Mouse (Mus musculus): ENCODE results near the gene Rer1.

Gene Rer1

DNA sequence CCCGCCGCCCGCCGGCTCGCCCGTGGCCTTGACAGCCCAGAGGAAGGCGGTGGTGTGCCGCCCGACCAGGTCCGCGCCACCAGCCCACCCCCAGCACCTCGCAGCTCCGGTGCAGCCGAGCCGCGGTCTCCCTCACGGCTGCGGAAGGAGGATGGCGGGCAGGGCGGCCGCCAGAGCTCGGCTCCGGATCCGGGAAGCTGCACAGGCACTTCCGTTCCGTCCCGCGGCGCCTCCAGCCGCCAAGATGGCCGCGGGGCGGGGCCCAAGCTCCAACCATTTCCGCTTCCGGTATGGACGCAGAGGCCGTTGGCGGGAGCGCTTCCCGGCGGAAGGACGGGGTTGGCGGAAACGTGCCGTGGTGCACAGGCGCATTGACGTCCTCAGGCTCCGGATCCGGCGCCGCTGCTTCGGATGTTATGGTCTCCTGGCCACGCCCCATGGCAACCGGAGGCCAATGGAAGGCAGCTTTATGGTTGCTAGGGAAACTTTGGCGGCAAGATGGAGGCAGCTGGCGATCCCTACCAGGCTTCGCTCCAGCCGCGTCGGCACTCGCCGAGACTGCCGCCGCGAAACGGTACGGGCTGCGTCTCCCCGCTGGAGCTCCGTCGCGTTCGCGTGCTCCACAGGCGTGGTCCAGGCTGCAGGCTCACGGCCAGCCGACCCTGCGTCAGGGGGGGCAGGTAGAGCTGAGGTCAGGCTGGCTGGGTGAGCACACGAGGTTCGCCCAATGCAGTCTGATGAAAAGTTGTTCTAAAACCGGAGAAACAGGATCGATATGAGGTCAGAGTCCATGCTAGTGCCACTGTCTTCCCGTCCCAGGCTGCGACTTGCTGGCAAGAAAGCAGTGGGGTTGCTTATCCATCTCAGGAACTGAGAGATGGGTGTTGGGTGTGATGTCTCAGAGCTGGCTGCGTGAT lies at the start of gene Rer1, which contains the start of gene Morn1:
Rer1 (minus strand) TSS at position 275 of the 917 bp plus-strand sequence.
Morn1 (plus strand) TSS at position 470 of the 917 bp plus-strand sequence.
- DNase-seq = peak; percentile 100

DNA sequence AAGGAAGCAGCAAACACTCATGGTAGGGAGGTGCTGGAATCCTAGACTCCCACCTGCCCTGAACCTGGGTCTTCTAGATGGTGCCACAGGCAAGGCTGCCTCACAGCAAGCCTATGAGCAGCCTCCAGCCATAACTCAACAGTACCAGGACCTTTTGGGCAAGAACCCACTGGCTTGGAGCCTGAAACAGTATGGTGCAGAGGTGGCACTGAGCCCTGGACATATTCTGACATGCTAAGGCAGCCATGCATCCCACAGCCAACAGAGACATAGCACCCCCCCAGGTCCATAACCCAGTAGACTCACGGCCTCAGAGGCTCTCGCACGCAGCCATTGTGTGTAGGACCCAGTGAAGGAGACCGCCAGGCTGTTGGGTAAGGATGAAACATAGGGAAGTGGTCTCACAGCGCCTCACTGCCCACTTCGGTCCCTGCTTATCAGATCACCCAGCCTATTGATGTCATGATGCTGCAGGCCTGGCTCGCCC lies 48.5 kb upstream of the Rer1 start:
- no peak for DNase-seq

GRCm38 (mm10) chr4:155133658-155134417 lies 47.7 kb upstream of the Rer1 start:
- peak in 1 of 2 experiments; percentile 59 for DNase-seq

DNA sequence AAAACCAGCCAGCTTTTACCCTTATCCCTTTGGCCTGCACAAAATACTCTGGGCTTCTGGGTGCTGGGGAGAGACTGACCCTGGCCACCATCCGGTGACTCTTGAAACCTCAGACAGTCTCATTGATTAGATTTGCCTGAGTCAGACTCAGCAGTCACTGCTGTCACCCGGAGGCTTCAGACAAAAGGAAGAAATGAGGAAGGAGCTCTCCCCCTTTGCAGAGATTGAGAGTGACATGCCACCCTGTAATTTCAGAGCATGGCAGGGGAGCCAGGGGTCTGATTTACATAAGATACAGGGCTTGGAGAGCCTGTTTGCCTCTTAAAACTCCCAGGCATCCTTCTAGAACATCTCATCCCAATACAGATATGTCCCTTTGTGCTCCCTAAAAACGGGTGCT lies 47.0 kb upstream of the Rer1 start:
- no peak for DNase-seq

DNA sequence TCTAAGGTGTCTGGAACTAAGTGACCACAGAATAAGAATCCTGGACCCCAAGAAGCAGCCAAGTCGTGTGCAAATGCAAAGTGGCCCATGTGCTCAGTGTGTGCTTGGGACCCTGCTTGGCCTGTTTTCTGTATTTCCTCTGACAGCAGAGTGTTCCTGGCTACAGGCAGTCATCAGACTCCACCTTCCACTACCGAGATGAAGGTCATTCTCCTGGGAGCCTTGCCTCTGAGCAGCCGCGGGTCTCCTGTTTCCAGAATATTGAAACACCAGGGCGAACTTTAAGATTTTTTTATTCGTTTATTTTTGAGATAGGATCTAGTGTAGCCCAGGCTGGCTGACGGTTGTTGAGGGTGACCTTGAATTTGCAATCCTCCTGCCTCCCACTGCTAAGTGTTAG lies 44.4 kb upstream of the Rer1 start:
- no peak for DNase-seq

DNA sequence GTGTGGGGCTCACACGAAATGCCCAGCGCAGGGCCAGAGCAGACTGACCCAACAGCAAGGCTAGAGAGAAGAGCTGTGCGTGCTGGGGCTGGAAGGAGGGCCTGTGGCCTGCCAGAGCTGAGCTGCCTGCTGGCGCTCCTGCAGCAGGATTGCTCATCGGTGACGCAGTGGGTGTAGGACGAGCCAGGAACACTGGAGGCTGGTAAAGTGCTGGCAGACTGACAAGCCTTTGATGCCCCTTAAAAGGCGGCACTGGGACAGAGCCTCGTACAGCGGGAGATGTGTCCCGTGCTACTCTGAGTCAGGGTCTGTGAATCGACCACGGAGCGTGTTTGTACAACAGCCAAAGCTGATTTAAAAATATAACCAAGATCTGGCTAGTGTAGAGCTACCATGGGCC lies 43.8 kb upstream of the Rer1 start:
- DNase-seq = peak; percentile 78 to 86

GRCm38 (mm10) chr4:155129132-155129917 lies 43.1 kb upstream of the Rer1 start:
- DNase-seq = peak; percentile 65 to 72

GRCm38 (mm10) chr4:155128411-155128810 lies 42.2 kb upstream of the Rer1 start:
- DNase-seq = no peak

GRCm38 (mm10) chr4:155126602-155127372 lies 40.6 kb upstream of the Rer1 start:
- no peak for DNase-seq

- no peak for DNase-seq
These were observed 40.0 kb upstream of the Rer1 start for GRCm38 (mm10) chr4:155126194-155126593.

DNA sequence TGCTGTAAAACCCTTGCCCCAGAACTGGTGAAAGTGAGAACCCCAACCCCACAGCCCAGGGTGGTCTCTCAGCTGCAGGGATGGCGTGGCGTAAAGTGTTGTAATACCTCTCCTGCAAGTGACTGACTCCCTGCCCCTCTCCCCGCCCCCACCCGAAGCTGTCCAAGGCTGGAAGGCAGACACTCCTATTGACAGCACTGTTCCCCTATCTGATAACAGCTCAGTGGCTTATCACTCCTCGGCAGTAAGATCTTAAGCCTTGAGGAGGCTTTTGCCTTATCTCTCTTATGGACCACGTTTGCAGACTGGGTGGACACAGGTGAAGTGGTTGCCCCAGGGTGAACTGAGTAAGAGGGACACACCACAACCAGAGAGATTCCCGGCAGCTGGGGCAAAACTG lies 39.1 kb upstream of the Rer1 start:
- DNase-seq = no peak

DNA sequence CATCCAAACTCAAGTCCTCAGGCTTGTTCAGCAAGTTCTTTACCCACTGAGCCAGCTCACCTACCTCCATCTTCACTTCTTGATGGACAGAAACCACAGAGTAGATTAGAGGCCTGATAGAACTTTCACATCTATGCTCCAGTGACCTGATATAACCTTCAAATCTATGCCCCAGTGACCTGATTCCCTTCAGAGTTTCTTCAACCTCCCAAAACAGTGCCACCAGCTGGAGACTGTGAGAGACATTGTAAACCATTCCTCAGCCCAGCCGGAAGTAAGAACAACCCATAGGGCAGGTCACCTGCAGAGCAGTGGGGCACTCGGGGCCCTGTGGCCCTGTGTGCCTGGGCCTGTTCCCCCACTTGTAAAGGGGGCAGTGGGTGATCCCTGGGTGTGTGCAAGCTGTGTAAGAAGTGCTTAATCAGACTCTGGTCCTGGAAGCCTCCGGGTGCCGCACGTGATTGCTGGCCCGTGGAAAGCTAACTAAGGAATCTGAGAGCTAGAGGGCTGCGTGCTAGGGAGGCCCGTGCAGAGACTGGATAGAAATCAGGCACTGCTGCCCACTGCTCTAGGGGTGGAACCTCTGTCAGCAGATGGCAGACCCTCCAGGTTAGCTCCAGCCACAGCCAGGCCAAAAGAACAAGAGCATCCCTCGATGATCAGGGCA lies 37.8 kb upstream of the Rer1 start:
- no peak for DNase-seq

GRCm38 (mm10) chr4:155122444-155123040 lies 36.4 kb upstream of the Rer1 start:
- peak; percentile 82 to 88 for DNase-seq

DNA sequence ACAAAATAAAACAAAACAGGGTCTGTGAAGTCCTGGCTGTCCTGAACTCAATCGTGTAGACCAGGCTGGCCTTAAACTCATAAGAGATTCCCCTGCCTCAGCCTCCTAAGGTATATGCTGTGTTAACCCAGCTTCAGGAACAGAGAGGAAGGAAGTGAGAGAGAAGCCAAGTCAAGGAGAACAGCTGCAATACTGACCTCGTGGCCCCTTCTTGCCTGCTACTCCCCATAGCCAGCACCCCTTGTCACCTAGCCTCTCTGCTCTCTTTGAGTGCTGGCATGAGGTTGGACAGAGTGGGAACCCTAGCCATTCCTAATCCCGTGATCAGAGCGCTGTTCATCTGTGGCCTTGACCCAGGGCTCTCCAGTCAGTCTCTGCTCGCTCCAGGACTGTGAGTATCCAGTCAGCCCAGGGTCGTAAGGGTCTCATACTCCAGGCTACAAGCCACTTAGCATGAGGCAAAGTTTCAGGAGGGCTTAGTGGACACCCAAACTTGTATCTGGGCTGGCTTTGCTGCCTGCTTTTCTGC lies 35.8 kb upstream of the Rer1 start:
- DNase-seq = no peak

DNA sequence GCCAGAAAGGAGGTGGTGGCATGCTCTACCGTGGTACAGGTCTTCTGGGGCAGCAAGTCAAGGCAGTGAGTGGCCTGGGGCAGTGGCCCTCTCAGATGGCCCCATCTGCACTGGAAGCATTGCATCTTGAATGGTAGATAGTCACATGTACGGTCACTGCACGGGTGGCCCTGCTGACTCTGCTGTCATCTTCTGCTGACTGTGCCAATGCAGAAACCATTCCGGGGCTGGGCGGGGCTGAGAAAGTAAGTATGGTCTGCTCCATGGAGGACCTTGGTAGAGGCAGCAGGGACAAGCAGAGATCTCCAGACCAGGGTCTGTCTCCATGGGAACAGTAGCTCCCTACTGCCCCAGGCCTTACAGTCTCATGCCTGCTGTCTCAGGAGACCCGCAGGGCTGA lies 35.0 kb upstream of the Rer1 start:
- DNase-seq = no peak

DNA sequence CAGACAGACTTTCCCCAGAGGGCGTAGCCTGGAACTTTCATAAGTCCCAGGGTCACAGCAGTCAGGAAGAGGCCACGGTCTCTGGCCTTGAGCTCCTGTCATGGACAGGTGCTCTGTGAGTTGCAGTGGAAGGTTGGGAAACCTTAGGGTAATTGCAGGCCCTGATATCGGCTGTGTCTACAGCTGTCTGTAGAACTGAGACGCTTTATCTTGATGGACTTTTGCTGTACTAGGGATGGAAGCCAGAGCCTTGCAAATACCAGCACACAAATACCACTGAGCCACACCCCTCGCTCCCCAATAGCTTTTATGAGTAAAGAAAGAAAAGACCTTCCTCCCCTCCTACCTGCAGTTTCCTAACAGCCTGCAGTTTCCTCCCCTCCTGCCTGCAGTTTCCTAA lies 34.4 kb upstream of the Rer1 start:
- DNase-seq = peak in 1 of 2 experiments; percentile 50

DNA sequence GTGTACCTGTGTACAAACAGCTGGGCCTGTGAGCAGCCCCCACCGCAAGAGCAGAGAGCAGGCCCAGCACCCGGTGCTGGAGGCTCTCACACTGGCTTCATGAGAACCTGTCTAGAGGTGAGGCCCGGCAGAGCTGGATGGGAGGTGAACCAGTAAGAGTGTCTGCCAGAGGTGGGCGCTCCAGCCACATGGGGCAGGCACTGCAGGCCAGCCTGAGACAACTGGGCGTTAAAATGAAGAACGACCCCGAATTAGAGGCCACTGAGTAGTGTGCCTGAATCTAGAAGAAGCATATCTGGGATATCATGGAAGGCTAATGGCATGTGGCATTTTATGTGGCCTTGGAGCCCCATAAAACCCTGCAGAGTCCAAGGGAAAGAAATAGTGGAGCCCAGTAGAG lies 33.9 kb upstream of the Rer1 start:
- no peak for DNase-seq

DNA sequence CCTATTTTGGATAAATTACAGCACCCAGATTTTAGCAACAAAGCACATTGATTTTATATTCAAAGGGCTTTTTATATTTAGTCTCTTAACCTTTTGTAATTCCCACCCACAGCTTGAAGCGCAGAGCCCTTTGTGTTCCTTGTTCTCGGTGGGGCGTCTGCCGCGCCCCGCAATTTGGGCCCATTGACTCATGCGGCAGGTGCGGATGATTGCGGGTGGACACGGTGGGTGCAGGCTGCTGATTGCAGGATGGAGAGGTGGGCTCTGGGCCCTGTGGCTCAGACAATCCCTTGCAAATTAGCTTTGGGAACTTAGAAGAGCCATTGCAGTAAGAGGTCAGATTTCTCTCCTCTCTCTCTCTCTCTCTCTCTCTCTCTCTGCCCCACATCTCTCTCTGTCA lies 32.1 kb upstream of the Rer1 start:
- DNase-seq = no peak

DNA sequence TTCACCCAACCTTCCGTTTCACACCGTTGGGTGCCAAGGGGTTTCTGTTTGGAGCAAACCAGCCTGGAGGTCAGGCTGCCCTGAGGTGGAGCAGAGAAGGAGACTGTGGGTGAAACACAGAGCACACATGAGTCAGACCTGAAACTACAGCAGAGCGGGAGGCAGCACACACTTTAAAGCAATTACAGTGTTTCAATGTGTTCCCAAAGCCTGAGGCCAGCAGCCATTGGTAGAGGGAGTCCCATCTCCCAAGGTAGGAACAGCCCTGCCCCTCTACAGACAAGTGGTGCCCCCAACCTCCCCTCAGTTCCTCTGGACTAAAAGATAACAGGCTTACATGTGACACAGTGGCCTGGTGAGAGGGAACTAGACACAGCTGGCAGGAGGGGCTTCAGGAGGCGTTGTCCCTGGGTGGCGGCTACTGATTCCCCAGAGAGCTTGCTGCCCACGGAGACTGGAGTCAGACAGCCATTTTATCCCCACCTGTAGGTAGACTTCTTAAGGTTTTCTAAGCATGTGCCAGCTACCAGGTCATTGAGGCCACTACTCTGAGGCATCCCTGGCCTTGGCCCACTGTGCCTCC lies 31.3 kb upstream of the Rer1 start:
- no peak for DNase-seq

DNA sequence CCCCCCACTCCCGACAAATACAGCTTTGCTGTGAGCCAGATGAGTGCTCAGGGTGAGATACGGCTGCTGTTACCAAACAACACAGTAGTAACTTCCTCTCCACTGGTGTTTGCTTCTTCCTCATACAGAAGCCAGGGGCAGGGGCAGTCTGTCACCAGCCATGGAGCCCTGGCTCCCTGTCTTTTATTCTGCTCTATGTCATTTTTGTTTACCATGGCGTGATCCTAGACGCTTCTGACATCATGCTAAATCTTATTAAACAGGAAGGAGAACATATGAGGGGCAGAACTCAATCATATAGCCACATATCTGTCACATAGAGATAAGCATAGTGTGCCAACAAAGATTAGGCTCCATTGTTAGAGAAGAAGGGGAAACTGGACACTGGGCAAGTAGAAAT lies 30.4 kb upstream of the Rer1 start:
- no peak for DNase-seq

All from lung, adult 18-20 months (tissue).